Mouse (Mus musculus) small intestine, adult 2 months (tissue): ENCODE data around the gene Plxnb1. TPM values are rescaled to one million over a fixed set of nuclear protein-coding genes. Genes with fewer than 3 reads are reported as not detected.

ENCODE experiments used
- H3K27ac ChIP-seq: fragments of 200-500 bp; 2 replicates; pipeline ENCODE4 v1.5.1; 2012; ENCODE audit warnings: low read depth, low read length, control low read depth, inconsistent platforms; ENCODE audit not compliant: insufficient read depth
- H3K27me3 ChIP-seq: fragments of 200-500 bp; 2 replicates; pipeline ENCODE4 v1.6.1; 2012; ENCODE audit warnings: mild to moderate bottlenecking, moderate library complexity, low read length, inconsistent platforms; ENCODE audit not compliant: control insufficient read depth, insufficient read depth
- H3K36me3 ChIP-seq: fragments of 200-500 bp; 2 replicates; pipeline ENCODE4 v1.6.1; 2012; ENCODE audit warnings: mild to moderate bottlenecking, low read length, control low read depth, inconsistent platforms; ENCODE audit not compliant: control insufficient read depth, insufficient read depth
- H3K4me1 ChIP-seq: fragments of 200-500 bp; 2 replicates; pipeline ENCODE4 v1.6.1; 2012; ENCODE audit warnings: low read length, inconsistent platforms, mixed read lengths; ENCODE audit not compliant: control insufficient read depth, insufficient read depth, insufficient read length
- H3K4me3 ChIP-seq: fragments of 200-500 bp; 2 replicates; pipeline ENCODE4 v1.5.1; 2012; ENCODE audit warnings: low read depth, mild to moderate bottlenecking, control low read depth, inconsistent platforms, low read length, moderate library complexity
- CTCF ChIP-seq: fragments of 200-500 bp; IDR thresholded peaks from 2 replicates; pipeline ENCODE4 v1.5.1; 2012; ENCODE audit warnings: low read depth, mild to moderate bottlenecking, control low read depth, inconsistent platforms, low read length, moderate library complexity, mixed read lengths; ENCODE audit not compliant: insufficient replicate concordance, insufficient read length; ENCODE audit errors: extremely low read depth
- POLR2A ChIP-seq: fragments of 200-500 bp; IDR thresholded peaks from 2 replicates; pipeline ENCODE4 v1.6.1; 2012; ENCODE audit warnings: low read depth, mild to moderate bottlenecking, control low read depth, inconsistent platforms, low read length, moderate library complexity
- WGBS: fragments of 180-500 bp; shearing (Covaris S2); methylation state at CpG from one replicate; pipeline ENCODE4 v1.1.7; 2018; 5-methylcytosine and 5-hydroxymethylcytosine counted together
- polyA plus RNA-seq: library from polyadenylated mRNA; depleted of rRNA; stranded (reverse); fragments of >200 nt; gene quantifications from 2 replicates; pipeline ENCODE4 v1.2.3, GENCODE M21; 2012

Gene Plxnb1
- polyA plus RNA-seq, 1 experiment, result 2.6 TPM

DNA sequence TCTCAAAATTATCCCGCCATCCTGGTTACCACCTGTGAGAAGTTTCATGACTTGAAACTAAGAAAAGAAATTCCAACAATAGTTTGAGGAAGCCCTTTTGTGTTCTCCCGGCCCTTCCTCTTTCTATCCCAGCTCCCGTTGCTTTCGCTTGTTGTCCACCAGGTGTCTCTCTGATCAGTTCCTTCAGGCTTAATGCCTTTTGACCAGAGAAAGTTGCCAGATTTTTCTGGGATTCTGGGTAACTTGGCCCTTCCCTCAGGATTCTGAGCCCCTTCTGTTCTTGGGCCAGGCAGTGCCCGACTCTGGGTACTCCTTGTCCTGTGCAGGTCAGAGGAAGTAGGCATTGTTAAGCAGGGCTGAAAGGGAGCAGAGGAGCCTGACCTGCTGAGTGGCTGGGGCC is 7.2 kb upstream of the Plxnb1 start:
- peak; percentile 51; the same call in 1 of the 2 replicates for TF ChIP-seq CTCF
- no peak for TF ChIP-seq POLR2A
- no peaks in the 10 kb centered on the region for H3K27me3 ChIP-seq
- H3K4me1 ChIP-seq, result peaks cover 8% of the 10 kb centered on the region
- 21% methylated on average over 5 of the region's 5 CpGs for WGBS
- no peak overlapping the region for H3K4me3 ChIP-seq
- peaks cover 20% of the 10 kb centered on the region for H3K36me3 ChIP-seq
- no peak overlapping the region for H3K27ac ChIP-seq

DNA sequence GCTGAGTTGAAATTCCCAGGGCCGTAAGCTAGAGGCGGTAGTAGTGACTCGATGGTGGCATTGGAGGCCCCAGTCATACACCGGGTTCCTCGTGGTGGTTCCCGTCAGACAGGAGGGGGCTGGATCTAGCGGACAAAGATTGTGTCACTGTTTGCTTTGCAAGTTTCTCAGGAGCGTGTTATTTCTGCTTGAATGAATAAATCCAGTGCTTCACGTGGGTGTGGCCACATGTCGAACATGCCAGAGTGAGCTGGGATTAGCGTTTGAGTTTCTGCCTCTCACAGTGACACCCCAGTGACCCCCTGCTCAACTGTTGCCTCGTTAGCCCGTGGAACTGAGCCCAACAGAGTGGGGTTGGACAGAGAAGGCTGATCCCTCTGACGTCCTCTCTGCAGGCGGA is 4.7 kb upstream of the Plxnb1 start:
- no peak overlapping the region for H3K27ac ChIP-seq
- 72% methylated on average over 15 of the region's 15 CpGs for WGBS
- 0 out of 2 replicates have a peak, but pooled peaks cover 1% of the 10 kb centered on the region for H3K27me3 ChIP-seq
- TF ChIP-seq CTCF (no peak), POLR2A (no peak)
- peaks cover 20% of the 10 kb centered on the region for H3K36me3 ChIP-seq
- H3K4me3 ChIP-seq, result no peak overlapping the region
- H3K4me1 ChIP-seq, result peaks cover 21% of the 10 kb centered on the region

DNA sequence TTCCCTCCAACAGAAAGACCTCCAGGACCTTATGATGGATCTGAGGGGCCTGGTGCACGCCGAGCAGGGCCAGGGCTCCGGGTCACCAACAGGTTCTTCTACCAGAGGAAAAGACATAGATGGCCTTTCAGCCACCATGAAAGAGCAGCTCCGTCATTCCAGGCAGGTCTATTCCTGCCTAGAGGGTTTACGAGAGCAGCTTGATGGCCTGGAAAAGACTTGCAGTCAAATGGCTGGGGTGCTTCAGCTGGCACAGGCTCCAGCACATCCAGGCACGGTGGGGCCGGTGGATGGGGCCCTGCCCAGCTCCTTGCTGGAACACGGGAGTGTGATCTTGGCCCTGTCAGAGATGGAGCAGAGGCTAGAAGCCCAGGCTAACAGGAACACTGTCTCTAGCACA is 3.4 kb upstream of the Plxnb1 start:
- Histone ChIP-seq H3K36me3 (peaks cover 20% of the 10 kb centered on the region), H3K27ac (no peak overlapping the region), H3K4me3 (no peak overlapping the region), H3K4me1 (peaks cover 24% of the 10 kb centered on the region), H3K27me3 (0 out of 2 replicates have a peak, but pooled peaks cover 6% of the 10 kb centered on the region)
- TF ChIP-seq POLR2A, result no peak
- no peak for TF ChIP-seq CTCF
- WGBS, result 90% methylated on average over 8 of the region's 8 CpGs

DNA sequence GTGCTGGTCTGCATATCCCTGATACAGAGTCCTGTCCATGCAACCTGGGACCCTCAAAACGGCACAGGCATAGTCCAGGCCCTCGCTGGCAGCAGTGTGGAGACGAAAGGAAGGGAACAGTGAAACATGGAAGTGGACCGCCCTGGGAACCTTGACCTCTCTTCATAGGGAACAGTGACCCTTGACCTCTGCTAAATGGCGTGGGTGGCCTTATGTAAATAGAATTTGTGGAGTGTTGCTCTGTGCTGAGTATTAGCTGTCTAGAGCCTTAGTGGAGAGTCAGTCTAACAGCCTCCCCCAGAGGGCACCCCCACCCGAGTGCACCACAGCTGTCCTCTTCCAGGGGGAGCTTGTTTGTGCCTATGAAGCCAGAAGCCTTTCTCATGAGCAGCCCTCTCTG is 2.4 kb upstream of the Plxnb1 start:
- Histone ChIP-seq H3K27me3 (0 out of 2 replicates have a peak, but pooled peaks cover 6% of the 10 kb centered on the region), H3K36me3 (peaks cover 20% of the 10 kb centered on the region), H3K27ac (no peak overlapping the region), H3K4me3 (no peak overlapping the region), H3K4me1 (peaks cover 24% of the 10 kb centered on the region)
- TF ChIP-seq CTCF (no peak), POLR2A (no peak)
- WGBS, result 48% methylated on average over 6 of the region's 6 CpGs

DNA sequence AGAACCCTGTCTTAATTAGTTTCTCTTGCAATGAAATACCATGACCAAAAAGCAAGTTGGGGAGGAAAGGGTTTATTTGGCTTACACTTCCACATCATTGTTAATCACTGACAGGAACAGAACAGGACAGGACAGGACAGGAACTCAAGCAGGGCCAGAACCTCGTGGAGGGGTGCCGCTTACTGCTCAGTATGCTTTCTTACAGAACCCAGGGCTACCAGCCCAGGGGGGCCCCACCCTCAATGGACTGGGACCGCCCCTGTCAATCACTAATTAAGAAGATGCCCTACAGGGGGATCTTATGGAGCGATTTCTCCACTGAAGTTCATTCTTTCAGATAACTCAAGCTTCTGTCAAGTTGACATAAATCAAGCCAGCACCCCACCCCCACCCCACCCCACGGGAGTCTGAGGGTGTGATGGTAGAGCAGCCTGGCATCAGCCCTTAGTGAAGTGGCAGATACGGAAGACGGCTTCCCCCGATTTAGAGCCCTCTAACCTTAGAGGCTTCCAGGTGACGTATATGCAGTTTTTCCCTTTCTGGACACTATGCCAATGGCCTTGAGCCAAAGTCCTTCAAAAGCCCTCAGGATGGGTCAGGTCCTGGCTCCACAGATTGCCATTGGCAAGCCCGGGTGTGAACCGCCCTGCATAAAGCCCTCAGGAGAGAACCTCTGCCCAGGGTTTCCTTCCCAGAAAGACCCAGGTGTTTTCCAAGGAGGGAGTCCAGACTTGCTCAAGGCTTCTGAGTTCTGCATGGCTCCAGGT is 1.2 kb upstream of the Plxnb1 start:
- Histone ChIP-seq H3K27ac (no peak overlapping the region), H3K4me1 (peaks cover 24% of the 10 kb centered on the region), H3K4me3 (no peak overlapping the region), H3K36me3 (peaks cover 19% of the 10 kb centered on the region), H3K27me3 (0 out of 2 replicates have a peak, but pooled peaks cover 6% of the 10 kb centered on the region)
- WGBS, result 38% methylated on average over 11 of the region's 11 CpGs
- TF ChIP-seq POLR2A (no peak), CTCF (no peak)

DNA sequence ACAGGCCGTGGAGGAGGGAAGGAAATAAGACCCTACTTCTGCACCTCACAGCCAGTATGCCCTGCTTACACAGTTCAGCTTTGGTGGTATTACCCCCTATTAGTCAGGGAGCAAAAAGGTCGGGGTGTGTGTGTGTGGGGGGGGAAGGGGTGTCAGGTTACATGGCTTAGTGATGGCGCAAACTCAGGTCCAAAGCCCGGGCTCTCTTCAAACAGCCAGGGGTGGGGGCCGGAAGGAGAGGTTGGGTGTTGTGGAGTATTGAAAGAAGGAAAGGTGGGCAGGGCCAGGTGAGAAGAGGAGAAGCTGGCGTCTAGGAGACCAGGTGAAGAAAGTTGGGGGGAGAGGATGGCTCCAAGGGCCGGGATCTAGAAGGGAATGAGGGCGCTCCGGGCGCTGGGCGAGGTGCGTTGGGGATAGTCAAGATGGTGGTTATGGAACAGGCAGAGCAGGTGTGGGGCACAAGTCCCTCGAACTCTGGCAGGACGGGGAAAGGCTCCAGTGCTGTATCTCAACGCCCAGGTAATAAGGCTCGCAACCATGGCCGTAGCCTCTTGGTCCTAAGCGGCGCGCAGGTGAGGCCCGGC is 544 bp upstream of the Plxnb1 start:
- WGBS, result 4% methylated on average over 21 of the region's 21 CpGs
- Histone ChIP-seq H3K36me3 (peaks cover 17% of the 10 kb centered on the region), H3K4me1 (peaks cover 24% of the 10 kb centered on the region), H3K27ac (no peak overlapping the region; the same call in 1 of the 2 replicates), H3K4me3 (peak overlapping the region; percentile 82), H3K27me3 (0 out of 2 replicates have a peak, but pooled peaks cover 6% of the 10 kb centered on the region)
- TF ChIP-seq CTCF, result no peak
- no peak for TF ChIP-seq POLR2A

DNA sequence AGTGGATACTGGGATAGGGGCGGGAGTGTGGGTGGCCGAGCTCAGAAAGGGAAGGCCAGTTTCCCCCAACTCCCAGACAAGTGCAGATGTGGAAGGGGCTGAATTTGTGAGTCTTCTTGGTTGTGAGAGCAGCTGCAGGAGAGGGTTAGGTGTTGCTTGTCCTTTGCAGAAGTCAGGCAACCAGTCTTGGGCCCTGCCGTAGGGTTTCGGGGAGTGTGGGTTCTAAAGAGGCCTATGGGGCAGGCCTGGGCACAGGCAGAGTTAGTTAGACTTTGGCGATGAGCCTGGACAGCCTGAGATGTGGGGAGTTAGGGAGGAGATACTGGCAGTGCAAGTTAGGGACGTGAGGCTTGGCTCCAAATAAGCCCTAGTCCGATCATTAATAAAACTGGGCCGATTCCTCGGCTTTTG is 1.1 kb downstream of the Plxnb1 start:
- no peak for TF ChIP-seq CTCF
- TF ChIP-seq POLR2A, result no peak
- H3K36me3 ChIP-seq, result peaks cover 9% of the 10 kb centered on the region
- peaks cover 24% of the 10 kb centered on the region for H3K4me1 ChIP-seq
- H3K27me3 ChIP-seq, result 0 out of 2 replicates have a peak, but pooled peaks cover 6% of the 10 kb centered on the region
- WGBS, result 47% methylated on average over 9 of the region's 9 CpGs
- peak overlapping the region; percentile 82 for H3K4me3 ChIP-seq
- no peak overlapping the region for H3K27ac ChIP-seq
